Mouse (Mus musculus) induced T-regulatory cell, adult 2 months (primary cell): ENCODE measurements at regions not wholly inside any gene's neighbourhood (a gene's known extent, or its start where the extent isn't known, plus 50 kb on each side); places are given as distances from the start of the nearest gene placed in this dataset.

ENCODE experiments used
- DNase-seq: peaks from one replicate; pipeline ENCODE4 v3.0.0-alpha.2; 2012; ENCODE audit warnings: low read depth

GRCm38 (mm10) chr12:119027701-119028100, 61.5 kb upstream of the Abcb5 start:
- DNase-seq = no peak

- DNase-seq = peak; percentile 54
Measured at GRCm38 (mm10) chr12:119026311-119026710, 60.1 kb upstream of the Abcb5 start.

- no peak for DNase-seq
Measured at GRCm38 (mm10) chr12:119024063-119024462, 57.8 kb upstream of the Abcb5 start.
